Mouse (Mus musculus) hindbrain, embryonic 16.5 days (tissue): ENCODE data around the gene Rasgef1b. TPM values are rescaled to one million over a fixed set of nuclear protein-coding genes. Genes with fewer than 3 reads are reported as not detected.

Experiments used
- ATAC-seq: fragments of 200-750 bp; cut with Nextera tagmentation; 2 replicates; pipeline ENCODE4 v1.8.0; 2017; ENCODE audit warnings: moderate TSS enrichment, moderate library complexity
- H3K27ac ChIP-seq: fragments of 300-500 bp; sonication (generic); 2 replicates; pipeline ENCODE4 v1.5.1; 2014; ENCODE audit warnings: low read depth, mild to moderate bottlenecking, control low read depth, low read length, moderate library complexity
- H3K27me3 ChIP-seq: fragments of 300-500 bp; sonication (generic); replicated peaks from 2 replicates; pipeline ENCODE4 v1.6.1; 2014; ENCODE audit warnings: low read length; ENCODE audit not compliant: control insufficient read depth, insufficient read depth
- H3K36me3 ChIP-seq: fragments of 300-500 bp; sonication (generic); 2 replicates; pipeline ENCODE4 v1.6.1; 2014; ENCODE audit warnings: mild to moderate bottlenecking, low read length, moderate library complexity, mixed read lengths; ENCODE audit not compliant: control insufficient read depth, insufficient read depth
- H3K4me1 ChIP-seq: fragments of 300-500 bp; sonication (generic); 2 replicates; pipeline ENCODE4 v1.6.1; 2014; ENCODE audit warnings: low read depth, low read length; ENCODE audit not compliant: control insufficient read depth, insufficient read depth
- H3K4me2 ChIP-seq: fragments of 300-500 bp; sonication (generic); 2 replicates; pipeline ENCODE4 v1.6.1; 2014; ENCODE audit warnings: mild to moderate bottlenecking, low read length, control low read depth, moderate library complexity
- H3K4me3 ChIP-seq: fragments of 300-500 bp; sonication (generic); 2 replicates; pipeline ENCODE4 v1.5.1; 2014; ENCODE audit warnings: mild to moderate bottlenecking, low read length, control low read depth, moderate library complexity
- H3K9ac ChIP-seq: fragments of 300-500 bp; sonication (generic); 2 replicates; pipeline ENCODE4 v1.6.1; 2014; ENCODE audit warnings: low read depth, mild to moderate bottlenecking, control low read depth, low read length, moderate library complexity
- H3K9me3 ChIP-seq: fragments of 300-500 bp; sonication (generic); 2 replicates; pipeline ENCODE4 v1.6.1; 2014; ENCODE audit warnings: mild to moderate bottlenecking, low read length, moderate library complexity; ENCODE audit not compliant: control insufficient read depth
- WGBS: fragments of 180-500 bp; shearing (Covaris S2); extraction: QIAGEN DNeasy Blood & Tissue Kit; methylation state at CpG from one replicate; pipeline ENCODE4 v1.1.7; 2014; 5-methylcytosine and 5-hydroxymethylcytosine counted together
- polyA plus RNA-seq: library from polyadenylated mRNA; unstranded; fragments of >200 nt; fragmentation: Nextera tagmentation; extraction: Ambion mirVana; gene quantifications from 2 replicates; pipeline ENCODE4 v1.2.1, GENCODE M21; 2015

Rasgef1b gene
- polyA plus RNA-seq, 1 experiment from 2014 or later, result 43.5 TPM

DNA sequence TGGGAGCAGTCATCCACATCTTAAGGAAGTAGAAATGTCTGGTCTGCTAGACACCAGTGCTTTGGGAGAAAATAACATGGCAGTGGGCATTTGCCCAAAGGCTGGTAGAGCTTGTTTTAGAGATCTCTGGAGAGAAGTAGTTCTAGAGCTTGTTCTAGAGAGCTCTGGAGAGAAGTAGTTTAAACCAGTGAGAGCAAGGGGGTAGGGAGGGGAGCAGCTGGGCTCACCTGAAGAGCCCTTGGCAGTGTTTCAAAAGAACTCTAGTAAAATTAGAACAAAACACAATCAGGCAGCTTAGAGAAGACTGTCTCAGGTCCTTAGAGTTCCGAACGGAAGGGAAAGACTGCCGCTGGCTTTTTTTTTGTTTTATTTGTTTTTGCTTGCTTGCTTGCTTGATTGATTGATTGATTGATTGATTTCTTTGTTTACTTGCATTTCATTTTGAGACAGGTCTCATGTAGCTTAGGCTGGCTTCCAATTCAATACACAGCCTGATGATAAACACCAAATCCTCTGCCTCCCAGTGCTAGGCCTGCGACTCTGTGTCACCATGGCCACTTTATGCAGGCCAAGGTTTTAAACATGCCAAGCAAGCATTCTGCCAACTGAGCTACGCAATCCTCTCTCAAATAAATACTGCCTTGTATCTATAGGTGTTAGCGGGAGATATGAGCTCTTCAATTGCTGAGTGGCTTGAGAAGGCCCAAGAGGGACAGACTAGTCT, 466.5 kb downstream of the Rasgef1b start:
- Histone ChIP-seq H3K27ac (no peak overlapping the region), H3K4me1 (no peaks in the 10 kb centered on the region), H3K4me2 (no peak overlapping the region), H3K36me3 (no peaks in the 10 kb centered on the region), H3K9me3 (no peaks in the 10 kb centered on the region), H3K9ac (no peak overlapping the region), H3K4me3 (no peak overlapping the region), H3K27me3 (no peaks in the 10 kb centered on the region)
- ATAC-seq, result no peak
- 67% methylated on average over 6 of the region's 6 CpGs for WGBS

- Histone ChIP-seq H3K27ac (no peak overlapping the region), H3K4me1 (no peaks in the 10 kb centered on the region), H3K4me3 (no peak overlapping the region), H3K36me3 (no peaks in the 10 kb centered on the region), H3K9me3 (no peaks in the 10 kb centered on the region), H3K4me2 (no peak overlapping the region), H3K9ac (no peak overlapping the region), H3K27me3 (no peaks in the 10 kb centered on the region)
- ATAC-seq, result no peak
- 87% methylated on average over 4 of the region's 4 CpGs for WGBS
Observed at GRCm38 (mm10) chr5:99261121-99261724, 467.6 kb downstream of the Rasgef1b start.

DNA sequence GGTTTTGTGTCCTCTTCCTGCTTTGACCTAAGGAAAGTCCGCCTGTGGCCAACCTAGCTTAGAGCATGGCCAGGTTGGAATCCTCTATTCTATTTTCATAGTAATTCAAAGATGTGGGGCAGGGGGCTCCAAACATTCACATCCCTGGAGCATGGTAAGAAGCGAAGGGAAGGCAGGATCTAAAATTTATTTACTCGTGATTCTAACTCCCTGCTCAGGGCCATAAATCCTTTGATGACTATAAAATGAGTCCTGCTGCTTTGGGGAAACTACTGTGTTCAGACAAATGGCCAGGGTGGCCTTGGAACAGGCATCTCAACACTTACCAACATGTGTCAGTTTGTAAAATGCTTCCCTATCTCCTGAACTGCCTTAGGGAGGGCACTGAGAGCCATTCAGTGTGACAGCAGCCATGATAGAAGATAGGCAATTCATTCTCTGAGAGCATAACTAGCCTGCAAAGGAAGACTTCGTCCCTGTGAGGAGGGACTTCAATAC, 470.8 kb downstream of the Rasgef1b start:
- WGBS, result 81% methylated on average over 4 of the region's 4 CpGs
- H3K27ac ChIP-seq, result no peak overlapping the region
- H3K27me3 ChIP-seq, result no peaks in the 10 kb centered on the region; the same call in 1 of the 2 replicates
- H3K4me1 ChIP-seq, result no peaks in the 10 kb centered on the region; the same call in 1 of the 2 replicates
- no peak for ATAC-seq
- no peak overlapping the region for H3K4me2 ChIP-seq
- H3K36me3 ChIP-seq, result no peaks in the 10 kb centered on the region
- no peak overlapping the region for H3K9ac ChIP-seq
- no peak overlapping the region for H3K4me3 ChIP-seq
- no peaks in the 10 kb centered on the region for H3K9me3 ChIP-seq

- ATAC-seq, result peak; percentile 94
- 0% methylated on average over 55 of the region's 78 CpGs for WGBS
- peak overlapping the region; percentile 91 for H3K4me2 ChIP-seq
Observed at GRCm38 (mm10) chr5:99252203-99253135, 476.4 kb downstream of the Rasgef1b start.

GRCm38 (mm10) chr5:99251379-99252202, 477.3 kb downstream of the Rasgef1b start:
- H3K27ac ChIP-seq, result peak overlapping the region; percentile 77
- peak overlapping the region; percentile 75 for H3K9ac ChIP-seq
- H3K4me1 ChIP-seq, result peaks cover 27% of the 10 kb centered on the region
- no peaks in the 10 kb centered on the region for H3K9me3 ChIP-seq
- WGBS, result 2% methylated on average over 34 of the region's 34 CpGs
- no peaks in the 10 kb centered on the region for H3K36me3 ChIP-seq
- ATAC-seq, result peak; percentile 15; the same call in 1 of the 2 replicates
- peak overlapping the region; percentile 64 for H3K4me3 ChIP-seq
- H3K27me3 ChIP-seq, result no peaks in the 10 kb centered on the region; the same call in 1 of the 2 replicates
- H3K4me2 ChIP-seq, result peak overlapping the region; percentile 91

More at GRCm38 (mm10) chr5:99252203-99253135, 476.4 kb downstream of the Rasgef1b start:
- no peaks in the 10 kb centered on the region; the same call in 1 of the 2 replicates for H3K27me3 ChIP-seq
- peak overlapping the region; percentile 77 for H3K27ac ChIP-seq
- no peaks in the 10 kb centered on the region for H3K9me3 ChIP-seq
- H3K36me3 ChIP-seq, result no peaks in the 10 kb centered on the region
- peak overlapping the region; percentile 75 for H3K9ac ChIP-seq
- H3K4me1 ChIP-seq, result peaks cover 19% of the 10 kb centered on the region
- peak overlapping the region; percentile 64 for H3K4me3 ChIP-seq

GRCm38 (mm10) chr5:99250820-99251219, 478.0 kb downstream of the Rasgef1b start:
- WGBS, result 24% methylated on average over 5 of the region's 5 CpGs
- no peak for ATAC-seq
- Histone ChIP-seq H3K27me3 (no peaks in the 10 kb centered on the region; the same call in 1 of the 2 replicates), H3K4me1 (peaks cover 31% of the 10 kb centered on the region), H3K9ac (peak overlapping the region; percentile 53), H3K4me2 (peak overlapping the region; percentile 91), H3K27ac (no peak overlapping the region; the same call in 1 of the 2 replicates), H3K4me3 (peak overlapping the region; percentile 64), H3K36me3 (no peaks in the 10 kb centered on the region), H3K9me3 (no peaks in the 10 kb centered on the region)

GRCm38 (mm10) chr5:99248501-99248900, 480.4 kb downstream of the Rasgef1b start:
- Histone ChIP-seq H3K4me3 (no peak overlapping the region), H3K4me2 (peak overlapping the region; percentile 32), H3K27me3 (no peaks in the 10 kb centered on the region; the same call in 1 of the 2 replicates), H3K27ac (peak overlapping the region; percentile 44; the same call in 1 of the 2 replicates), H3K9ac (peak overlapping the region; percentile 47), H3K4me1 (peaks cover 31% of the 10 kb centered on the region), H3K36me3 (no peaks in the 10 kb centered on the region), H3K9me3 (no peaks in the 10 kb centered on the region)
- WGBS, result 1% methylated on average over 7 of the region's 7 CpGs
- peak; percentile 48 for ATAC-seq

DNA sequence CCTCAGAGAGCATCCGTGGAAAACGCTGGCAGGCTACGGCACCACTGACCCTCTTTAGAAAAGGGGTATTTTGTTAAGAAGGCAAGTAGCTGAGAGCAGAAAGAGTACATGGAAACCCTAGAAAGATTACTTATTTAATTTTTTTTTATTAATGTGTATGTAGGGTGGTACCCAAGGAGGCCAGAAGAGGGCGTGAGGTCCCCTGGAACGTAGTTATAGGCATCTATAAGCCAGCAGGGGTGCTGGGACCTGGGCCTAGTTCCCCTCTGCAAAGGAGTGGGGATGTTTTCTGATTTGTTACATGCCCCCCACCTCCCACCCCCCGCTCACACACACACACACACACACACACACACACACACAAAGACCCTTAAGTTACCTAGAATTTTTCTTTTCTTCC, 480.9 kb downstream of the Rasgef1b start:
- H3K4me1 ChIP-seq, result peaks cover 31% of the 10 kb centered on the region
- ATAC-seq, result no peak
- H3K9ac ChIP-seq, result no peak overlapping the region

More for the DNA sequence above, 480.9 kb downstream of the Rasgef1b start:
- H3K27ac ChIP-seq, result no peak overlapping the region
- WGBS, result 87% methylated on average over 6 of the region's 6 CpGs
- H3K27me3 ChIP-seq, result no peaks in the 10 kb centered on the region
- no peak overlapping the region for H3K4me2 ChIP-seq
- H3K36me3 ChIP-seq, result no peaks in the 10 kb centered on the region
- no peak overlapping the region for H3K4me3 ChIP-seq
- no peaks in the 10 kb centered on the region for H3K9me3 ChIP-seq
